9 mouse cellular contexts compared by ENCODE assay signal in the genomic region with DNA sequence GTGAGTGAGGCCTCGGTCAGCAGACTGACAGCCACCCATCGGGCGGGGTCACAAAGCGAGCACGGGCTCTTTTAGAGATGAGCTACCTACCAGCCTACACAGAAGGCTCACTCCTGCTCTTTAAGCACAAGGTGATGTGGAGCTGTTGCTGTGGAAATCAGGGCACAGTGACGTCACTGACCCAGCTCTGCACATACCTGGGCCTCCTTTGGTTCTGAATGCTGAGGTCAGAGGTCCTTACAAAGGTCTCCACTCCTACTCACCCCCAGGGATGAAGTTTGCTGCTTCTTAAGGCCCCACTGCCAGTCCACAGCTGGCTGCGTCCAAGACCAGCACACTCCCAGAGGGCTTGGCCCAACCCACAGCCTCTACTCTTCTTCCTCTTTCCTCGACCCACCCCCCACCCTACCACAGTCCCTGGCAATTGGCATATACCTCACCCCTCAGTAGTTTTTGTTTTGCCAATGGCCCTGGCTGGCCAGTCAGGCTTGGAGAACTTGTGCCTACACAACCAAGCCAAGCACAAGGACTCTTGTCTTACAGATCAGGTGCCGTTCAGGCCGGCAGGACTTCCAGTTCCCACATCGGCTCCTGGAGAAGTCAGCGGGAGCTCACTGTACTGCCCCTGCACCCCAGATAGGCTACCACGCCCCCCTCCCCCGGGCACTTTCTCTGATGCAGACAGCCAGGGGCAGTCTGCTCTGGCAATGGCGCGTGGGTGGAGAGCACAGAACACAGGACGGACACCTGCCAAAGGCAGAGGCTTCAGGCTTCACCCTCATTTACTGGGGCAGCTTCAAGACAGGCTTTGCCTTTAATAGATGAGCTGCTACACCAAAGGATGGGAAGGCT. TPM values are rescaled to one million over a fixed set of nuclear protein-coding genes. Genes with fewer than 3 reads are reported as not detected.
DNase-seq lines count a peak whose midpoint lies in the region; ATAC-seq and TF ChIP-seq lines count a peak whose summit lies in the region.
"Had no signal": no experiment of that assay in that cellular context is flagged by ENCODE, and none has a peak within 500 bp of the region (broad histone marks: within the 10 kb centered on the region; RNA-seq: fewer than 3 reads in every experiment).

No protein-coding gene starts in this region.

- ATAC-seq in kidney, postnatal 0 days (replicated peaks; ENCODE audit: low FRiP score, low read depth), result 0 out of 2 replicates have a peak, but pooled peaks have one; percentile 26
- peak; percentile 39 for ATAC-seq in intestine, embryonic 15.5 days

- intact Hi-C loops in heart, postnatal 10 days (cut with DNase I), result loop anchor here (5.0 kb wide), 1 partner anchor 36 kb away; no protein-coding TSS in a partner anchor

- no peak overlapping the region; the same call in 1 of the 2 replicates for H3K27ac ChIP-seq in kidney, postnatal 0 days
- H3K27ac ChIP-seq in intestine, embryonic 15.5 days, result peak overlapping the region; percentile 62
- H3K27ac ChIP-seq: midbrain, embryonic 12.5 days had no signal

- no peaks in the 10 kb centered on the region for H3K9me3 ChIP-seq in kidney, postnatal 0 days (replicated peaks; ENCODE audit: low read length)
- no peaks in the 10 kb centered on the region for H3K9me3 ChIP-seq in intestine, embryonic 15.5 days
- H3K9me3 ChIP-seq: midbrain, embryonic 12.5 days had no signal

- no peak overlapping the region for H3K4me2 ChIP-seq in kidney, postnatal 0 days (ENCODE audit: low read length)
- H3K4me2 ChIP-seq in intestine, embryonic 15.5 days (replicated peaks), result no peak overlapping the region
- H3K4me2 ChIP-seq: midbrain, embryonic 12.5 days had no signal

- DNase-seq in kidney, postnatal 0 days (ENCODE audit: low spot score), result no peak
- no peak for DNase-seq in kidney, postnatal 25 days
- DNase-seq in thymus, postnatal 4 days, result peak; percentile 44
- no peak for DNase-seq in thymus, postnatal 10 days (ENCODE audit: low spot score in 2 of 2)
- DNase-seq in testis, postnatal 14 days (ENCODE audit: low spot score), result peak; percentile 71
- DNase-seq in thymus, postnatal 0 days (ENCODE audit: low spot score), result no peak
- DNase-seq in heart, postnatal 10 days, result no peak

- H3K4me1 ChIP-seq in kidney, postnatal 0 days (replicated peaks; ENCODE audit: insufficient read depth, low read length), result no peaks in the 10 kb centered on the region
- H3K4me1 ChIP-seq in intestine, embryonic 15.5 days (replicated peaks), result peaks cover 43% of the 10 kb centered on the region

- WGBS in kidney, postnatal 0 days, result 50% methylated on average over 17 of the region's 17 CpGs
- WGBS in intestine, embryonic 15.5 days, result 62% methylated on average over 17 of the region's 17 CpGs

- no peak for TF ChIP-seq CTCF in kidney, postnatal 0 days (IDR thresholded peaks at IDR 0.05; ENCODE audit: low read depth)

- H3K36me3 ChIP-seq in kidney, postnatal 0 days (ENCODE audit: insufficient read depth, low read length), result no peaks in the 10 kb centered on the region
- no peaks in the 10 kb centered on the region for H3K36me3 ChIP-seq in intestine, embryonic 15.5 days

- no peaks in the 10 kb centered on the region for H3K27me3 ChIP-seq in kidney, postnatal 0 days (ENCODE audit: insufficient read depth, low read length)
- H3K27me3 ChIP-seq in intestine, embryonic 15.5 days (replicated peaks), result no peaks in the 10 kb centered on the region
- H3K27me3 ChIP-seq: midbrain, embryonic 12.5 days had no signal

- no peak overlapping the region for H3K4me3 ChIP-seq in kidney, postnatal 0 days (replicated peaks; ENCODE audit: low read depth, low read length)
- no peak overlapping the region for H3K4me3 ChIP-seq in intestine, embryonic 15.5 days (replicated peaks)
- H3K4me3 ChIP-seq: midbrain, embryonic 12.5 days had no signal

- H3K9ac ChIP-seq in kidney, postnatal 0 days (ENCODE audit: low read depth, low read length), result no peak overlapping the region
- H3K9ac ChIP-seq in intestine, embryonic 15.5 days, result no peak overlapping the region
- H3K9ac ChIP-seq: midbrain, embryonic 12.5 days had no signal

RNA-seq across cellular contexts. Expression of gene Ttyh3, which starts 14.1 kb away (rescaled TPM):
- polyA plus RNA-seq in kidney, postnatal 0 days (2015; fragmentation: Nextera tagmentation; extraction: Ambion mirVana), result 21.7 and 25.3 TPM in 2 replicates
- polyA plus RNA-seq in intestine, embryonic 15.5 days (2015; fragmentation: Nextera tagmentation; extraction: Ambion mirVana), result 34.5 and 34.7 TPM in 2 replicates
- polyA plus RNA-seq in thymus, postnatal 0 days (2015; fragmentation: Nextera tagmentation; extraction: Ambion mirVana), result 10.4 and 12.3 TPM in 2 replicates
- 10 to 100 TPM; 58.4 to 61.4 TPM for total RNA-seq in heart, postnatal 10 days (2021)

RNA-seq across cellular contexts. Expression of gene Iqce, which starts 39.2 kb away (rescaled TPM):
- 18.7 and 19.7 TPM in 2 replicates for polyA plus RNA-seq in kidney, postnatal 0 days (2015; fragmentation: Nextera tagmentation; extraction: Ambion mirVana)
- 18.8 and 19.4 TPM in 2 replicates for polyA plus RNA-seq in intestine, embryonic 15.5 days (2015; fragmentation: Nextera tagmentation; extraction: Ambion mirVana)
- polyA plus RNA-seq in thymus, postnatal 0 days (2015; fragmentation: Nextera tagmentation; extraction: Ambion mirVana), result 11.4 and 13.0 TPM in 2 replicates
- 10 to 100 TPM; 10.5 to 10.9 TPM for total RNA-seq in heart, postnatal 10 days (2021)

RNA-seq across cellular contexts. Expression of gene Brat1, which starts 41.8 kb away (rescaled TPM):
- polyA plus RNA-seq in kidney, postnatal 0 days (2015; fragmentation: Nextera tagmentation; extraction: Ambion mirVana), result 16.7 and 18.3 TPM in 2 replicates
- 18.9 and 20.3 TPM in 2 replicates for polyA plus RNA-seq in intestine, embryonic 15.5 days (2015; fragmentation: Nextera tagmentation; extraction: Ambion mirVana)
- 22.6 and 22.7 TPM in 2 replicates for polyA plus RNA-seq in thymus, postnatal 0 days (2015; fragmentation: Nextera tagmentation; extraction: Ambion mirVana)
- 10 to 100 TPM in 1 of 2 experiments, 1 to 10 TPM in 1; 9.6 to 10.8 TPM for total RNA-seq in heart, postnatal 10 days (2021)

RNA-seq across cellular contexts. Expression of gene Lfng, which starts 55.8 kb away (rescaled TPM):
- polyA plus RNA-seq in kidney, postnatal 0 days (2015; fragmentation: Nextera tagmentation; extraction: Ambion mirVana), result 28.8 and 33.4 TPM in 2 replicates
- polyA plus RNA-seq in intestine, embryonic 15.5 days (2015; fragmentation: Nextera tagmentation; extraction: Ambion mirVana), result 14.8 and 16.0 TPM in 2 replicates
- polyA plus RNA-seq in thymus, postnatal 0 days (2015; fragmentation: Nextera tagmentation; extraction: Ambion mirVana), result 13.2 and 13.3 TPM in 2 replicates
- 10 to 100 TPM; 14.1 to 15.7 TPM for total RNA-seq in heart, postnatal 10 days (2021)

Comparison
In these comparisons a context has a peak if more than half of its experiments do, and no peak if none do; other contexts are left out.
1. DNase-seq: peak in thymus, postnatal 4 days (single experiment) and testis, postnatal 14 days (single experiment); none in kidney, postnatal 0 days (single experiment), kidney, postnatal 25 days (0 of 2), thymus, postnatal 10 days (0 of 2), thymus, postnatal 0 days (single experiment) and heart, postnatal 10 days (0 of 2).